In genomic region chr14:48054719-48055118, GRCm38 (mm10) we compare ENCODE assay signal across 15 mouse cellular contexts.
DNase-seq lines count a peak whose midpoint lies in the region; ATAC-seq and TF ChIP-seq lines count a peak whose summit lies in the region.
"Had no signal": no experiment of that assay in that cellular context is flagged by ENCODE, and none has a peak within 500 bp of the region (broad histone marks: within the 10 kb centered on the region; RNA-seq: fewer than 3 reads in every experiment).

No protein-coding gene starts in this region.

- WGBS in forebrain, embryonic 13.5 days = 76% methylated on average over 3 of the region's 3 CpGs

- no peak for ATAC-seq in inflammation-experienced regulatory T-cells, adult 6 months
- no peak for ATAC-seq in forebrain, embryonic 13.5 days
- ATAC-seq: midbrain, embryonic 15.5 days had no signal

- H3K4me1 ChIP-seq in ES-Bruce4 (ENCODE audit: control insufficient read depth, insufficient read depth, low read length) = no peaks in the 10 kb centered on the region
- 0 out of 2 replicates have a peak, but pooled peaks cover 4% of the 10 kb centered on the region for H3K4me1 ChIP-seq in forebrain, embryonic 13.5 days

- H3K27me3 ChIP-seq in ES-Bruce4 (ENCODE audit: control insufficient read depth, insufficient read depth, low read length, poor library complexity, severe bottlenecking) = no peaks in the 10 kb centered on the region
- H3K27me3 ChIP-seq in forebrain, embryonic 13.5 days = no peaks in the 10 kb centered on the region
- H3K27me3 ChIP-seq: forebrain, embryonic 12.5 days; midbrain, embryonic 15.5 days had no signal

- H3K4me2 ChIP-seq in forebrain, embryonic 13.5 days = no peak overlapping the region
- H3K4me2 ChIP-seq: forebrain, embryonic 12.5 days; midbrain, embryonic 15.5 days had no signal

- H3K4me3 ChIP-seq in layer of hippocampus, adult 2 months = no peak overlapping the region
- H3K4me3 ChIP-seq in ES-Bruce4 (ENCODE audit: low read depth, low read length) = no peak overlapping the region
- H3K4me3 ChIP-seq in forebrain, embryonic 13.5 days = no peak overlapping the region
- H3K4me3 ChIP-seq: forebrain, embryonic 12.5 days; midbrain, embryonic 15.5 days had no signal

- peak; percentile 59 for TF ChIP-seq CTCF in layer of hippocampus, adult 2 months (conservative IDR thresholded peaks at IDR 0.05)
- peak; percentile 58 for TF ChIP-seq CTCF in ES-Bruce4 (IDR thresholded peaks at IDR 0.05; ENCODE audit: low read depth, low read length)

- TF ChIP-seq POLR2A in ES-Bruce4 (IDR thresholded peaks at IDR 0.05; ENCODE audit: insufficient read depth, low read length) = no peak

- no peaks in the 10 kb centered on the region for H3K9me3 ChIP-seq in ES-Bruce4 (replicated peaks; ENCODE audit: control insufficient read depth, insufficient read depth, low read length, poor library complexity, severe bottlenecking)
- 0 out of 2 replicates have a peak, but pooled peaks cover 3% of the 10 kb centered on the region for H3K9me3 ChIP-seq in forebrain, embryonic 13.5 days (replicated peaks)
- H3K9me3 ChIP-seq: forebrain, embryonic 12.5 days; midbrain, embryonic 15.5 days had no signal

- TF ChIP-seq EP300 in ES-Bruce4 (IDR thresholded peaks at IDR 0.05; ENCODE audit: insufficient read depth, low read depth, low read length) = no peak

- DNase-seq in layer of hippocampus, adult 2 months (ENCODE audit: low spot score in 2 of 2) = no peak
- DNase-seq in layer of hippocampus, postnatal 14 days (ENCODE audit: low spot score in 2 of 2) = no peak
- DNase-seq in A20 (ENCODE audit: low read depth, low spot score) = peak; percentile 20
- DNase-seq in c-Kit-positive CD71-positive TER-119-negative erythroid progenitor cells, embryonic 14.5 days (ENCODE audit: low read depth) = peak; percentile 0
- DNase-seq: adrenal gland, postnatal 25 days; cerebellum, adult 2 months; heart, postnatal 10 days; left cerebral cortex, postnatal 4 days; lung, postnatal 36 days; right cerebral cortex, postnatal 25 days had no signal

- H3K9ac ChIP-seq in ES-Bruce4 (ENCODE audit: low read depth, poor library complexity, severe bottlenecking) = no peak overlapping the region
- H3K9ac ChIP-seq in forebrain, embryonic 13.5 days = no peak overlapping the region
- H3K9ac ChIP-seq: forebrain, embryonic 12.5 days; midbrain, embryonic 15.5 days had no signal

- no peaks in the 10 kb centered on the region for H3K36me3 ChIP-seq in ES-Bruce4 (ENCODE audit: control insufficient read depth, insufficient read depth, low read length, poor library complexity, severe bottlenecking)
- no peaks in the 10 kb centered on the region for H3K36me3 ChIP-seq in forebrain, embryonic 13.5 days (ENCODE audit: poor library complexity, severe bottlenecking)
- H3K36me3 ChIP-seq: forebrain, embryonic 12.5 days; midbrain, embryonic 15.5 days had no signal

- H3K27ac ChIP-seq in layer of hippocampus, adult 2 months = no peak overlapping the region
- no peak overlapping the region for H3K27ac ChIP-seq in ES-Bruce4 (ENCODE audit: insufficient read depth, low read length)
- no peak overlapping the region for H3K27ac ChIP-seq in forebrain, embryonic 13.5 days
- H3K27ac ChIP-seq: midbrain, embryonic 15.5 days had no signal

Comparison
In these comparisons a context has a peak if more than half of its experiments do, and no peak if none do; other contexts are left out.
1. DNase-seq: peak in A20 (single experiment) and c-Kit-positive CD71-positive TER-119-negative erythroid progenitor cells, embryonic 14.5 days (single experiment); none in layer of hippocampus, adult 2 months (0 of 2) and layer of hippocampus, postnatal 14 days (0 of 2).